In the genomic region with DNA sequence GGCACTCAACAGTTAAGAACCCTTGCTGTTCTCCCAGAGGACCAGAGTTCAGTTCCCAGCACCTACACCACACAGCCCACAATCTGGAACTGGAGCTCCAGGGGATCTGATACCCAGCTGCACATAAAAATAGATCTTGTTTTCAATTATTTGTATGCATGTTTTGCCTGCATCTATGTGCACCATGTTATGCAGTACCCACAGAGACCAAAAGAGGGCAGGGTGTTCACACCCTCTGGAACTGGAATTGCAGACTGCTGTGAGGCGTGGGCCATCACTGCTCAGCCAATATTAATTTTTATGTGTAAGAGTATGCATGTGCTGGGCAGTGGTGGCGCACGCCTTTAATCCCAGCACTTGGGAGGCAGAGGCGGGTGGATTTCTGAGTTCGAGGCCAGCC, we compare ENCODE assay signal across 8 mouse cellular contexts. TPM values are rescaled to one million over a fixed set of nuclear protein-coding genes. Genes with fewer than 3 reads are reported as not detected.
A peak's percentile ranks its signal among the peaks of the same experiment; 100 is the strongest.
DNase-seq lines count a peak whose midpoint lies in the region; ATAC-seq lines count a peak whose summit lies in the region.

No protein-coding gene starts in this region.

- H3K36me3 ChIP-seq in heart, embryonic 10.5 days, result peaks cover 8% of the 10 kb centered on the region
- no peaks in the 10 kb centered on the region for H3K36me3 ChIP-seq in forebrain, embryonic 11.5 days (ENCODE audit: control insufficient read depth, insufficient read depth, low read length)

- H3K9ac ChIP-seq in forebrain, embryonic 11.5 days (ENCODE audit: low read length), result no peak overlapping the region

- H3K27ac ChIP-seq in heart, embryonic 10.5 days, result no peak overlapping the region
- no peak overlapping the region for H3K27ac ChIP-seq in forebrain, embryonic 11.5 days (ENCODE audit: low read depth, low read length)

- H3K9me3 ChIP-seq in heart, embryonic 10.5 days, result no peaks in the 10 kb centered on the region
- no peaks in the 10 kb centered on the region for H3K9me3 ChIP-seq in forebrain, embryonic 11.5 days (ENCODE audit: control insufficient read depth, low read length)

- intact Hi-C loops in heart, postnatal 36 days (cut with DNase I), result no loop called here

- WGBS in heart, embryonic 10.5 days, result 80% methylated on average over 5 of the region's 5 CpGs
- 75% methylated on average over 5 of the region's 5 CpGs for WGBS in forebrain, embryonic 11.5 days

- H3K4me3 ChIP-seq in heart, embryonic 10.5 days, result no peak overlapping the region
- no peak overlapping the region for H3K4me3 ChIP-seq in forebrain, embryonic 11.5 days (ENCODE audit: low read depth, low read length)

- H3K4me2 ChIP-seq in forebrain, embryonic 11.5 days (ENCODE audit: low read depth, low read length, severe bottlenecking), result no peak overlapping the region

- no peaks in the 10 kb centered on the region; the same call in 1 of the 2 replicates for H3K4me1 ChIP-seq in heart, embryonic 10.5 days
- no peaks in the 10 kb centered on the region for H3K4me1 ChIP-seq in forebrain, embryonic 11.5 days (replicated peaks; ENCODE audit: control insufficient read depth, insufficient read depth, low read length)

- H3K27me3 ChIP-seq in heart, embryonic 10.5 days (ENCODE audit: insufficient read depth, poor library complexity, severe bottlenecking), result no peaks in the 10 kb centered on the region
- no peaks in the 10 kb centered on the region for H3K27me3 ChIP-seq in forebrain, embryonic 11.5 days (ENCODE audit: control insufficient read depth, insufficient read depth, low read length)

- peak; percentile 45 to 59 for DNase-seq in heart, postnatal 36 days
- no peak for DNase-seq in heart, embryonic 10.5 days (ENCODE audit: low spot score)
- peak; percentile 61 to 80 for DNase-seq in CD8-positive naive resting alpha-beta T cell, adult 2 months (ENCODE audit: low read depth in 2 of 2, low spot score in 2 of 2)
- peak; percentile 51 for DNase-seq in embryo, embryonic 10.5 days (ENCODE audit: low spot score)
- DNase-seq in lung, postnatal 36 days, result peak; percentile 85
- peak; percentile 77 for DNase-seq in thymus, postnatal 25 days
- DNase-seq in forebrain, embryonic 11.5 days (ENCODE audit: low spot score), result no peak
- no peak for DNase-seq in gastrocnemius, adult 18-20 months (ENCODE audit: low spot score)

- no peak for ATAC-seq in forebrain, embryonic 11.5 days (replicated peaks; ENCODE audit: low FRiP score)

RNA-seq across cellular contexts. Expression of a gene that starts 4.6 kb away (rescaled TPM):
- 10 to 100 TPM; 13.6 to 14.6 TPM for total RNA-seq in heart, postnatal 36 days (2021)
- polyA plus RNA-seq in heart, embryonic 10.5 days (2016; fragmentation: Nextera tagmentation; extraction: Ambion mirVana), result 16.5 and 17.4 TPM in 2 replicates
- 23.0 and 24.1 TPM in 2 replicates for polyA plus RNA-seq in forebrain, embryonic 11.5 days (2014; fragmentation: Nextera tagmentation; extraction: Ambion mirVana)
- total RNA-seq in gastrocnemius, adult 18-20 months (2021), result 10 to 100 TPM; 18.4 to 19.5 TPM

RNA-seq across cellular contexts. Expression of a gene that starts 4.8 kb away (rescaled TPM):
- total RNA-seq in heart, postnatal 36 days (2021), result 10 to 100 TPM; 68.2 to 70.1 TPM
- polyA plus RNA-seq in heart, embryonic 10.5 days (2016; fragmentation: Nextera tagmentation; extraction: Ambion mirVana), result 71.2 and 90.0 TPM in 2 replicates
- 133 and 145 TPM in 2 replicates for polyA plus RNA-seq in forebrain, embryonic 11.5 days (2014; fragmentation: Nextera tagmentation; extraction: Ambion mirVana)
- 10 to 100 TPM; 37.5 to 45.6 TPM for total RNA-seq in gastrocnemius, adult 18-20 months (2021)

RNA-seq across cellular contexts. Expression of a gene that starts 40.7 kb away (rescaled TPM):
- 1 to 10 TPM; 1.5 to 2.0 TPM for total RNA-seq in heart, postnatal 36 days (2021)
- 21.8 and 42.2 TPM in 2 replicates for polyA plus RNA-seq in heart, embryonic 10.5 days (2016; fragmentation: Nextera tagmentation; extraction: Ambion mirVana)
- 25.1 and 27.8 TPM in 2 replicates for polyA plus RNA-seq in forebrain, embryonic 11.5 days (2014; fragmentation: Nextera tagmentation; extraction: Ambion mirVana)
- 1 to 10 TPM in 1 of 2 experiments, under 1 TPM in 1; 0.73 to 1.0 TPM for total RNA-seq in gastrocnemius, adult 18-20 months (2021)

Comparison
In these comparisons a context has a peak if more than half of its experiments do, and no peak if none do; other contexts are left out.
1. DNase-seq: peak in heart, postnatal 36 days (2 of 2), CD8-positive naive resting alpha-beta T cell, adult 2 months (2 of 2), embryo, embryonic 10.5 days (single experiment), lung, postnatal 36 days (single experiment) and thymus, postnatal 25 days (single experiment); none in heart, embryonic 10.5 days (single experiment), forebrain, embryonic 11.5 days (single experiment) and gastrocnemius, adult 18-20 months (single experiment).